Mouse (Mus musculus): ENCODE measurements around the gene Eng. TPM values are rescaled to one million over a fixed set of nuclear protein-coding genes. Genes with fewer than 3 reads are reported as not detected.

Gene Eng
- polyA plus RNA-seq, 1 experiment from 2014 or later: 148 TPM

DNA sequence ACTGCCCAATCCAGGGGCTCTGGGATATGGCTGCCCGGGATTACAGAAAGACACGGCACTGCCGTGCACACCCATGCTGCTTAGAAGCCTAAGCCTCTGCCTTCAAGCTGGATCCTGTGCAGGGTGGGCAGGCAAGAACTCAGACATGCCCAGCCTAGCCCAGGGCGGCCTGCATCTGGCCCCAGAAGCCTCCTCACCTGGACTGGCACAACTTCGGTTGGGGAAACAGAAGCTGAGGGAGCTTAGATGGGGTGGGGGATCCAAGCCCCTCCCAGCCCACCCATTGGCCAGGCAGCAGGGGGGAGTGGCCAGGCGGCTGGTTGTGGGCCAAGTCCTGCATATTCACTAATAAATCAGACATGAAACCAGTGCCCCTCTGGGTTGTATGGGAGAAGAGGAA lies 35.4 kb downstream of the Eng start:
- Histone ChIP-seq H3K36me3 (ENCODE audit: control insufficient read depth, insufficient read depth, low read length) (peaks cover 99% of the 10 kb centered on the region), H3K4me1 (ENCODE audit: control insufficient read depth in 2 of 2, insufficient read depth in 2 of 2, low read length in 2 of 2) (peaks cover 7 to 22% of the 10 kb centered on the region in 2 experiments), H3K27me3 (ENCODE audit: control insufficient read depth, insufficient read depth, low read length) (no peaks in the 10 kb centered on the region), H3K4me3 (ENCODE audit: control insufficient read depth in 1 of 2, insufficient read depth in 1 of 2, low read depth in 1 of 2, low read length in 2 of 2) (no peak overlapping the region), H3K27ac (replicated peaks in 1 of 2; ENCODE audit: control insufficient read depth in 1 of 2, insufficient read depth in 1 of 2, low read depth in 2 of 2, low read length in 2 of 2) (no peak overlapping the region), H3K9me3 (ENCODE audit: control insufficient read depth, low read length) (peaks cover 3% of the 10 kb centered on the region; the same call in 1 of the 2 replicates), H3K4me2 (ENCODE audit: low read length) (no peak overlapping the region), H3K9ac (ENCODE audit: low read length) (no peak overlapping the region)
- 70% methylated on average over 6 of the region's 6 CpGs for WGBS
- ATAC-seq (ENCODE audit: insufficient number of reproducible peaks, insufficient read depth, low FRiP score, low read depth): no peak

- H3K4me1 ChIP-seq (ENCODE audit: control insufficient read depth in 2 of 2, insufficient read depth in 2 of 2, low read length in 2 of 2): peaks cover 7 to 22% of the 10 kb centered on the region in 2 experiments
- H3K4me3 ChIP-seq (ENCODE audit: control insufficient read depth in 1 of 2, insufficient read depth in 1 of 2, low read depth in 1 of 2, low read length in 2 of 2): no peak overlapping the region
- peaks cover 98% of the 10 kb centered on the region for H3K36me3 ChIP-seq (ENCODE audit: control insufficient read depth, insufficient read depth, low read length)
- no peak overlapping the region for H3K27ac ChIP-seq (replicated peaks in 1 of 2; ENCODE audit: control insufficient read depth in 1 of 2, insufficient read depth in 1 of 2, low read depth in 2 of 2, low read length in 2 of 2)
- H3K27me3 ChIP-seq (ENCODE audit: control insufficient read depth, insufficient read depth, low read length): no peaks in the 10 kb centered on the region
- no peak for ATAC-seq (ENCODE audit: insufficient number of reproducible peaks, insufficient read depth, low FRiP score, low read depth)
- WGBS: 75% methylated on average over 14 of the region's 14 CpGs
- H3K9me3 ChIP-seq (ENCODE audit: control insufficient read depth, low read length): no peaks in the 10 kb centered on the region
- no peak overlapping the region for H3K4me2 ChIP-seq (ENCODE audit: low read length)
- no peak overlapping the region for H3K9ac ChIP-seq (ENCODE audit: low read length)
Observed at GRCm38 (mm10) chr2:32682721-32683417, 36.5 kb downstream of the Eng start.

GRCm38 (mm10) chr2:32683701-32684100 lies 37.3 kb downstream of the Eng start:
- H3K9me3 ChIP-seq (ENCODE audit: control insufficient read depth, low read length): no peaks in the 10 kb centered on the region
- H3K27me3 ChIP-seq (ENCODE audit: control insufficient read depth, insufficient read depth, low read length): no peaks in the 10 kb centered on the region
- no peak overlapping the region for H3K4me2 ChIP-seq (ENCODE audit: low read length)
- peaks cover 7 to 22% of the 10 kb centered on the region in 2 experiments for H3K4me1 ChIP-seq (ENCODE audit: control insufficient read depth in 2 of 2, insufficient read depth in 2 of 2, low read length in 2 of 2)
- no peak overlapping the region for H3K27ac ChIP-seq (replicated peaks in 1 of 2; ENCODE audit: control insufficient read depth in 1 of 2, insufficient read depth in 1 of 2, low read depth in 2 of 2, low read length in 2 of 2)
- ATAC-seq (ENCODE audit: insufficient number of reproducible peaks, insufficient read depth, low FRiP score, low read depth): no peak
- H3K9ac ChIP-seq (ENCODE audit: low read length): no peak overlapping the region
- H3K36me3 ChIP-seq (ENCODE audit: control insufficient read depth, insufficient read depth, low read length): peaks cover 92% of the 10 kb centered on the region
- 88% methylated on average over 10 of the region's 10 CpGs for WGBS
- no peak overlapping the region for H3K4me3 ChIP-seq (ENCODE audit: control insufficient read depth in 1 of 2, insufficient read depth in 1 of 2, low read depth in 1 of 2, low read length in 2 of 2)

GRCm38 (mm10) chr2:32684681-32685428 lies 38.5 kb downstream of the Eng start:
- Histone ChIP-seq H3K9ac (ENCODE audit: low read length) (no peak overlapping the region), H3K27ac (replicated peaks in 1 of 2; ENCODE audit: control insufficient read depth in 1 of 2, insufficient read depth in 1 of 2, low read depth in 2 of 2, low read length in 2 of 2) (no peak overlapping the region), H3K4me1 (ENCODE audit: control insufficient read depth in 2 of 2, insufficient read depth in 2 of 2, low read length in 2 of 2) (peaks cover 5 to 15% of the 10 kb centered on the region in 2 experiments), H3K27me3 (ENCODE audit: control insufficient read depth, insufficient read depth, low read length) (no peaks in the 10 kb centered on the region), H3K4me2 (ENCODE audit: low read length) (no peak overlapping the region), H3K36me3 (ENCODE audit: control insufficient read depth, insufficient read depth, low read length) (peaks cover 81% of the 10 kb centered on the region), H3K9me3 (ENCODE audit: control insufficient read depth, low read length) (no peaks in the 10 kb centered on the region), H3K4me3 (ENCODE audit: control insufficient read depth in 1 of 2, insufficient read depth in 1 of 2, low read depth in 1 of 2, low read length in 2 of 2) (no peak overlapping the region)
- WGBS: 80% methylated on average over 15 of the region's 15 CpGs
- ATAC-seq (ENCODE audit: insufficient number of reproducible peaks, insufficient read depth, low FRiP score, low read depth): no peak

DNA sequence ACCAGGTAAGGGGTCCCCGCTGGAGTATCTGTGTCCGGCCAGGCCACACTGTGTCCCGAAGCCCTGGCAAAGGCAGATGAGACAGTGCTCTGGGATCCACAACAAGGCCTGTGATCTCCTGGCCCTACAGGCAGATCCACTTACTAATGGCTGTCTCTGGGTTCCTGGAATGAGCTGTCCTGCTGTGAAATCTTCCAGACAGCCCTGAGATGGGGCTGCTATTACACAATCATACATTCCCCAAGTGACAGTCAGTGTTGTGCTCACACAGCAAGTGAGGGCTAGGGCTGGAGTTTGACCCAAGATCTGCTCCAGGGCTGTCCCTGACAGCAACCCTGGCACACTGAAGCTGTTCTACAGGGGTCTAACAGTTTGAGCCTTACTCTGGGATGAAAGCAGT lies 39.4 kb downstream of the Eng start:
- Histone ChIP-seq H3K4me2 (ENCODE audit: low read length) (no peak overlapping the region), H3K4me1 (ENCODE audit: control insufficient read depth in 2 of 2, insufficient read depth in 2 of 2, low read length in 2 of 2) (peaks cover 0 to 6% of the 10 kb centered on the region in 2 experiments; a peak in 1 of 4 replicates), H3K27ac (replicated peaks in 1 of 2; ENCODE audit: control insufficient read depth in 1 of 2, insufficient read depth in 1 of 2, low read depth in 2 of 2, low read length in 2 of 2) (no peak overlapping the region), H3K9ac (ENCODE audit: low read length) (no peak overlapping the region), H3K27me3 (ENCODE audit: control insufficient read depth, insufficient read depth, low read length) (no peaks in the 10 kb centered on the region), H3K4me3 (ENCODE audit: control insufficient read depth in 1 of 2, insufficient read depth in 1 of 2, low read depth in 1 of 2, low read length in 2 of 2) (no peak overlapping the region), H3K36me3 (ENCODE audit: control insufficient read depth, insufficient read depth, low read length) (peaks cover 72% of the 10 kb centered on the region), H3K9me3 (ENCODE audit: control insufficient read depth, low read length) (no peaks in the 10 kb centered on the region)
- ATAC-seq (ENCODE audit: insufficient number of reproducible peaks, insufficient read depth, low FRiP score, low read depth): no peak
- 82% methylated on average over 3 of the region's 3 CpGs for WGBS

DNA sequence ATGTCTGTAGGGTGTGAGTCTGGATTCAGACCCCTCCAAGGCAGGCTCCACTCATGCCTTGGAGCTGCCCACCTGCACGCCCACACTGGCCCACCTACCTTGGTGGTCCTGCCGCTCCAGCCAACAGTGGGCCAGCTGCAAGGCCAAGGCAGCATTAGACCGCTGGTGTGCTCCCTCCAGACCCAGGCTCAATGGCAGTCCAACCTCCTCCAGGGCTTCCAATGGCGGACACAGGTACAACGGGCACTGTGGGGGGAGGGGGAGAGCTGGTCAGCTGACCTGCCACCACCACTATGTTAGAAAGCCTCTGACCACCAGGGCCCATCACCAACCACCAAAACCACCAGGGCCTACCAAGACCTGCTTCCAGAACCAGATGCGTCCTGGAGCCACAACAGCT lies 40.2 kb downstream of the Eng start:
- WGBS: 87% methylated on average over 6 of the region's 6 CpGs
- Histone ChIP-seq H3K4me1 (ENCODE audit: control insufficient read depth in 2 of 2, insufficient read depth in 2 of 2, low read length in 2 of 2) (peaks cover 0 to 5% of the 10 kb centered on the region in 2 experiments; a peak in 1 of 4 replicates), H3K4me2 (ENCODE audit: low read length) (no peak overlapping the region), H3K36me3 (ENCODE audit: control insufficient read depth, insufficient read depth, low read length) (peaks cover 63% of the 10 kb centered on the region), H3K9me3 (ENCODE audit: control insufficient read depth, low read length) (no peaks in the 10 kb centered on the region), H3K9ac (ENCODE audit: low read length) (no peak overlapping the region), H3K4me3 (ENCODE audit: control insufficient read depth in 1 of 2, insufficient read depth in 1 of 2, low read depth in 1 of 2, low read length in 2 of 2) (no peak overlapping the region), H3K27ac (replicated peaks in 1 of 2; ENCODE audit: control insufficient read depth in 1 of 2, insufficient read depth in 1 of 2, low read depth in 2 of 2, low read length in 2 of 2) (no peak overlapping the region), H3K27me3 (ENCODE audit: control insufficient read depth, insufficient read depth, low read length) (no peaks in the 10 kb centered on the region)
- no peak for ATAC-seq (ENCODE audit: insufficient number of reproducible peaks, insufficient read depth, low FRiP score, low read depth)

GRCm38 (mm10) chr2:32687562-32687961 lies 41.2 kb downstream of the Eng start:
- no peak for ATAC-seq (ENCODE audit: insufficient number of reproducible peaks, insufficient read depth, low FRiP score, low read depth)
- 91% methylated on average over 8 of the region's 8 CpGs for WGBS
- H3K9ac ChIP-seq (ENCODE audit: low read length): no peak overlapping the region
- no peaks in the 10 kb centered on the region for H3K9me3 ChIP-seq (ENCODE audit: control insufficient read depth, low read length)
- no peak overlapping the region for H3K4me3 ChIP-seq (ENCODE audit: control insufficient read depth in 1 of 2, insufficient read depth in 1 of 2, low read depth in 1 of 2, low read length in 2 of 2)
- H3K4me2 ChIP-seq (ENCODE audit: low read length): no peak overlapping the region
- H3K4me1 ChIP-seq (ENCODE audit: control insufficient read depth in 2 of 2, insufficient read depth in 2 of 2, low read length in 2 of 2): peaks cover 2 to 5% of the 10 kb centered on the region in 2 experiments; a peak in 3 of 4 replicates
- no peak overlapping the region for H3K27ac ChIP-seq (replicated peaks in 1 of 2; ENCODE audit: control insufficient read depth in 1 of 2, insufficient read depth in 1 of 2, low read depth in 2 of 2, low read length in 2 of 2)
- H3K36me3 ChIP-seq (ENCODE audit: control insufficient read depth, insufficient read depth, low read length): peaks cover 54% of the 10 kb centered on the region
- no peaks in the 10 kb centered on the region for H3K27me3 ChIP-seq (ENCODE audit: control insufficient read depth, insufficient read depth, low read length)

Data from heart, embryonic 14.5 days (tissue).